Mouse (Mus musculus) MEL (cell line): Measurements from ENCODE around the gene Pim2.

ENCODE experiments used
- CTCF ChIP-seq, 3 experiments: IDR thresholded peaks in 2 of 3; conservative IDR thresholded peaks in 1 of 3; 2 replicates each; pipeline ENCODE4 v1.5.1; 2011 to 2012; ENCODE audit warnings: low read length in 3 of 3, low read depth in 2 of 3, mild to moderate bottlenecking in 2 of 3, improper control_type of control experiment in 1 of 3, inconsistent platforms in 1 of 3, mixed read lengths in 1 of 3, moderate library complexity in 1 of 3; ENCODE audit not compliant: control insufficient read depth in 1 of 3, insufficient read depth in 1 of 3, poor library complexity in 1 of 3, severe bottlenecking in 1 of 3
- EP300 ChIP-seq, 2 experiments: IDR thresholded peaks; 2 replicates each; pipeline ENCODE4 v1.6.1; 2011; ENCODE audit warnings: improper control_type of control experiment in 2 of 2, low read length in 2 of 2, low read depth in 1 of 2, mild to moderate bottlenecking in 1 of 2
- MAZ ChIP-seq: IDR thresholded peaks from 2 replicates; pipeline ENCODE4 v1.6.1; 2012; ENCODE audit warnings: low read depth, mild to moderate bottlenecking, inconsistent platforms, low read length, improper control_type of control experiment

- TF ChIP-seq EP300 (IDR thresholded peaks at IDR 0.05; ENCODE audit: low read depth in 1 of 2, low read length in 2 of 2) (peak in 1 of 2 experiments; percentile 15; a peak in 1 of 4 replicates), MAZ (peak; percentile 73; the same call in 1 of the 2 replicates), CTCF (IDR thresholded peaks at IDR 0.05 in 2 of 3, conservative IDR thresholded peaks at IDR 0.05 in 1 of 3; ENCODE audit: control insufficient read depth in 1 of 3, insufficient read depth in 1 of 3, low read depth in 2 of 3, low read length in 3 of 3, poor library complexity in 1 of 3, severe bottlenecking in 1 of 3) (no peak)
These were observed 37.3 kb upstream of the Pim2 start for GRCm38 (mm10) chrX:7840842-7841162.
